7 mouse cellular contexts compared by ENCODE assay signal in genomic region chr11:117117321-117117720, GRCm38 (mm10). TPM values are rescaled to one million over a fixed set of nuclear protein-coding genes. Genes with fewer than 3 reads are reported as not detected.
DNase-seq lines count a peak whose midpoint lies in the region; ATAC-seq and TF ChIP-seq lines count a peak whose summit lies in the region.

No protein-coding gene starts in this region.

- no peak for TF ChIP-seq CTCF in kidney, adult 2 months (conservative IDR thresholded peaks at IDR 0.05; ENCODE audit: insufficient read depth, insufficient read length, low read depth, low read length)
- TF ChIP-seq CTCF in cortical plate, adult 2 months (IDR thresholded peaks at IDR 0.05; ENCODE audit: extremely low read depth, insufficient read depth, low read length), result no peak

- peaks cover 28% of the 10 kb centered on the region for H3K4me1 ChIP-seq in kidney, adult 2 months (ENCODE audit: control insufficient read depth, insufficient read depth, low read length)
- H3K4me1 ChIP-seq in cortical plate, adult 2 months (ENCODE audit: control insufficient read depth, insufficient read depth, low read length), result peaks cover 22% of the 10 kb centered on the region
- peaks cover 69% of the 10 kb centered on the region for H3K4me1 ChIP-seq in hindbrain, embryonic 12.5 days
- H3K4me1 ChIP-seq in midbrain, embryonic 16.5 days (ENCODE audit: control insufficient read depth, insufficient read depth, low read length), result peaks cover 55% of the 10 kb centered on the region

- no peak for DNase-seq in kidney, adult 2 months
- DNase-seq in kidney, adult 8-10 months, result no peak
- no peak for DNase-seq in layer of hippocampus, postnatal 10 days (ENCODE audit: low spot score in 2 of 2)
- no peak for DNase-seq in left cerebral cortex, adult 9 months (ENCODE audit: low spot score in 2 of 2)

- peak overlapping the region; percentile 26 for H3K27ac ChIP-seq in kidney, adult 2 months (ENCODE audit: insufficient read depth, low read depth, low read length)
- H3K27ac ChIP-seq in cortical plate, adult 2 months (ENCODE audit: insufficient read depth, low read length), result no peak overlapping the region
- H3K27ac ChIP-seq in hindbrain, embryonic 12.5 days, result no peak overlapping the region
- H3K27ac ChIP-seq in midbrain, embryonic 16.5 days (ENCODE audit: low read length), result no peak overlapping the region

- H3K4me2 ChIP-seq in hindbrain, embryonic 12.5 days (replicated peaks), result peak overlapping the region; percentile 69
- H3K4me2 ChIP-seq in midbrain, embryonic 16.5 days (ENCODE audit: low read length), result peak overlapping the region; percentile 86

- TF ChIP-seq POLR2A in kidney, adult 2 months (IDR thresholded peaks at IDR 0.05; ENCODE audit: low read depth, low read length), result no peak
- TF ChIP-seq POLR2A in cortical plate, adult 2 months (IDR thresholded peaks at IDR 0.05; ENCODE audit: extremely low read depth, insufficient read depth, low read length), result no peak

- ATAC-seq in hindbrain, embryonic 12.5 days (ENCODE audit: low FRiP score), result no peak
- ATAC-seq in midbrain, embryonic 16.5 days, result no peak

- WGBS in kidney, adult 2 months, result 49% methylated on average over 18 of the region's 18 CpGs
- 66% methylated on average over 18 of the region's 18 CpGs for WGBS in hindbrain, embryonic 12.5 days
- WGBS in midbrain, embryonic 16.5 days, result 53% methylated on average over 18 of the region's 18 CpGs

- no peak overlapping the region for H3K9ac ChIP-seq in hindbrain, embryonic 12.5 days
- no peak overlapping the region for H3K9ac ChIP-seq in midbrain, embryonic 16.5 days (ENCODE audit: low read depth, low read length)

- H3K27me3 ChIP-seq in kidney, adult 2 months (replicated peaks; ENCODE audit: control insufficient read depth, insufficient read depth, low read length), result no peaks in the 10 kb centered on the region
- H3K27me3 ChIP-seq in hindbrain, embryonic 12.5 days, result no peaks in the 10 kb centered on the region
- H3K27me3 ChIP-seq in midbrain, embryonic 16.5 days (ENCODE audit: control insufficient read depth, insufficient read depth, low read depth, low read length), result no peaks in the 10 kb centered on the region

- H3K9me3 ChIP-seq in hindbrain, embryonic 12.5 days (replicated peaks), result no peaks in the 10 kb centered on the region
- no peaks in the 10 kb centered on the region for H3K9me3 ChIP-seq in midbrain, embryonic 16.5 days (replicated peaks; ENCODE audit: control insufficient read depth, low read length, poor library complexity, severe bottlenecking)

- H3K4me3 ChIP-seq in kidney, adult 2 months (ENCODE audit: insufficient read depth, low read depth, low read length), result 0 out of 2 replicates have a peak overlapping the region, but pooled peaks have one; percentile 3
- H3K4me3 ChIP-seq in cortical plate, adult 2 months (ENCODE audit: insufficient read depth, low read length), result peak overlapping the region; percentile 88
- no peak overlapping the region for H3K4me3 ChIP-seq in hindbrain, embryonic 12.5 days
- H3K4me3 ChIP-seq in midbrain, embryonic 16.5 days (ENCODE audit: low read depth, low read length), result no peak overlapping the region

- no peaks in the 10 kb centered on the region for H3K36me3 ChIP-seq in kidney, adult 2 months (ENCODE audit: control insufficient read depth, insufficient read depth, low read length)
- peaks cover 4% of the 10 kb centered on the region; the same call in 1 of the 2 replicates for H3K36me3 ChIP-seq in hindbrain, embryonic 12.5 days
- no peaks in the 10 kb centered on the region for H3K36me3 ChIP-seq in midbrain, embryonic 16.5 days (ENCODE audit: control insufficient read depth, insufficient read depth, low read length)

RNA-seq across cellular contexts. Expression of gene Sec14l1, which starts 2.4 kb away (rescaled TPM):
- 49.1 and 52.2 TPM in 2 replicates for polyA plus RNA-seq in kidney, adult 2 months (2012; rRNA removed)
- 190 and 191 TPM in 2 replicates for polyA plus RNA-seq in cortical plate, adult 2 months (2012; rRNA removed)
- polyA plus RNA-seq in hindbrain, embryonic 12.5 days (2016; fragmentation: Nextera tagmentation; extraction: Ambion mirVana), result 76.2 and 77.6 TPM in 2 replicates
- 60.7 and 63.4 TPM in 2 replicates for polyA plus RNA-seq in midbrain, embryonic 16.5 days (2015; fragmentation: Nextera tagmentation; extraction: Ambion mirVana)
- 100 to 1,000 TPM; 151 to 152 TPM for total RNA-seq in layer of hippocampus, postnatal 10 days (2021)

Comparison
In these comparisons a context has a peak if more than half of its experiments do, and no peak if none do; other contexts are left out.
1. H3K4me3 ChIP-seq: peak in kidney, adult 2 months (single experiment) and cortical plate, adult 2 months (single experiment); none in hindbrain, embryonic 12.5 days (single experiment) and midbrain, embryonic 16.5 days (single experiment).